Mouse (Mus musculus) cerebellum, adult 2 months (tissue): ENCODE measurements around the gene Rabgap1l.

ENCODE experiments used
- CTCF ChIP-seq: fragments of 200-500 bp; IDR thresholded peaks from 2 replicates; pipeline ENCODE4 v1.5.1; 2011; ENCODE audit warnings: low read depth, mild to moderate bottlenecking, control low read depth, low read length, moderate library complexity, borderline replicate concordance; ENCODE audit not compliant: insufficient read depth
- POLR2A ChIP-seq: fragments of 200-500 bp; IDR thresholded peaks from 2 replicates; pipeline ENCODE4 v1.6.1; 2011; ENCODE audit warnings: low read length, control low read depth, borderline replicate concordance; ENCODE audit not compliant: insufficient read depth

GRCm38 (mm10) chr1:160302268-160302667 is 490.7 kb downstream of the Rabgap1l start:
- TF ChIP-seq CTCF (no peak), POLR2A (no peak)
